ENCODE assay signal across 10 mouse cellular contexts in genomic region chr6:127362966-127363752, GRCm38 (mm10).
DNase-seq lines count a peak whose midpoint lies in the region; ATAC-seq lines count a peak whose summit lies in the region.
"Had no signal": no experiment of that assay in that cellular context is flagged by ENCODE, and none has a peak within 500 bp of the region (broad histone marks: within the 10 kb centered on the region; RNA-seq: fewer than 3 reads in every experiment).

No protein-coding gene starts in this region.

- WGBS in heart, embryonic 15.5 days = 34% methylated on average over 8 of the region's 8 CpGs
- WGBS in hindbrain, embryonic 13.5 days = 10% methylated on average over 8 of the region's 8 CpGs
- WGBS in neural tube, embryonic 12.5 days = 8% methylated on average over 7 of the region's 8 CpGs

- H3K4me1 ChIP-seq in heart, embryonic 15.5 days (replicated peaks) = peaks cover 13% of the 10 kb centered on the region
- peaks cover 11% of the 10 kb centered on the region for H3K4me1 ChIP-seq in hindbrain, embryonic 13.5 days (replicated peaks)
- H3K4me1 ChIP-seq in neural tube, embryonic 12.5 days = peaks cover 8% of the 10 kb centered on the region; the same call in 1 of the 2 replicates

- intact Hi-C loops in heart, postnatal 25 days (cut with DNase I) = no loop called here

- no peak for DNase-seq in heart, postnatal 25 days (ENCODE audit: low spot score)
- DNase-seq in embryo, embryonic 9.5 days (ENCODE audit: extremely low spot score) = peak; percentile 58
- no peak for DNase-seq in kidney, adult 8-10 months
- no peak for DNase-seq in testis, postnatal 10 days (ENCODE audit: low spot score)
- DNase-seq in thymus, postnatal 36 days = no peak
- DNase-seq: kidney, adult 2 months had no signal

- no peak overlapping the region for H3K4me2 ChIP-seq in heart, embryonic 15.5 days
- H3K4me2 ChIP-seq in hindbrain, embryonic 13.5 days = no peak overlapping the region
- no peak overlapping the region for H3K4me2 ChIP-seq in neural tube, embryonic 12.5 days (replicated peaks)

- H3K27ac ChIP-seq in heart, embryonic 15.5 days = no peak overlapping the region
- no peak overlapping the region for H3K27ac ChIP-seq in hindbrain, embryonic 13.5 days
- no peak overlapping the region for H3K27ac ChIP-seq in neural tube, embryonic 12.5 days

- no peaks in the 10 kb centered on the region for H3K36me3 ChIP-seq in heart, embryonic 15.5 days
- H3K36me3 ChIP-seq in hindbrain, embryonic 13.5 days = no peaks in the 10 kb centered on the region
- H3K36me3 ChIP-seq in neural tube, embryonic 12.5 days = no peaks in the 10 kb centered on the region

- H3K4me3 ChIP-seq in heart, embryonic 15.5 days = no peak overlapping the region
- no peak overlapping the region for H3K4me3 ChIP-seq in hindbrain, embryonic 13.5 days
- no peak overlapping the region for H3K4me3 ChIP-seq in neural tube, embryonic 12.5 days

- H3K9me3 ChIP-seq in heart, embryonic 15.5 days (replicated peaks) = no peaks in the 10 kb centered on the region
- no peaks in the 10 kb centered on the region for H3K9me3 ChIP-seq in hindbrain, embryonic 13.5 days
- H3K9me3 ChIP-seq in neural tube, embryonic 12.5 days = no peaks in the 10 kb centered on the region

- peak; percentile 23; the same call in 1 of the 2 replicates for ATAC-seq in heart, embryonic 15.5 days (replicated peaks; ENCODE audit: insufficient number of reproducible peaks, insufficient read depth, low FRiP score, low read depth)
- ATAC-seq in hindbrain, embryonic 13.5 days (ENCODE audit: low FRiP score) = peak; percentile 88
- ATAC-seq in neural tube, embryonic 12.5 days (ENCODE audit: low FRiP score, low read depth) = peak; percentile 73
- ATAC-seq: lung, postnatal 0 days had no signal

- peaks cover 4% of the 10 kb centered on the region; the same call in 1 of the 2 replicates for H3K27me3 ChIP-seq in heart, embryonic 15.5 days
- H3K27me3 ChIP-seq in hindbrain, embryonic 13.5 days = peaks cover 41% of the 10 kb centered on the region
- no peaks in the 10 kb centered on the region for H3K27me3 ChIP-seq in neural tube, embryonic 12.5 days (replicated peaks)

- no peak overlapping the region for H3K9ac ChIP-seq in heart, embryonic 15.5 days
- H3K9ac ChIP-seq in hindbrain, embryonic 13.5 days = peak overlapping the region; percentile 46; the same call in 1 of the 2 replicates
- no peak overlapping the region for H3K9ac ChIP-seq in neural tube, embryonic 12.5 days

Comparison
In these comparisons a context has a peak if more than half of its experiments do, and no peak if none do; other contexts are left out.
1. ATAC-seq: peak in every context shown above with its lines; median percentile 88 in hindbrain, embryonic 13.5 days; 73 in neural tube, embryonic 12.5 days; 23 in heart, embryonic 15.5 days.